Mouse (Mus musculus): ENCODE results near the gene Arnt. TPM values are rescaled to one million over a fixed set of nuclear protein-coding genes. Genes with fewer than 3 reads are reported as not detected.

The Arnt gene
- total and polyA plus RNA-seq, 2 experiments from 2014 or later, result 11.6 to 16.0 TPM

DNA sequence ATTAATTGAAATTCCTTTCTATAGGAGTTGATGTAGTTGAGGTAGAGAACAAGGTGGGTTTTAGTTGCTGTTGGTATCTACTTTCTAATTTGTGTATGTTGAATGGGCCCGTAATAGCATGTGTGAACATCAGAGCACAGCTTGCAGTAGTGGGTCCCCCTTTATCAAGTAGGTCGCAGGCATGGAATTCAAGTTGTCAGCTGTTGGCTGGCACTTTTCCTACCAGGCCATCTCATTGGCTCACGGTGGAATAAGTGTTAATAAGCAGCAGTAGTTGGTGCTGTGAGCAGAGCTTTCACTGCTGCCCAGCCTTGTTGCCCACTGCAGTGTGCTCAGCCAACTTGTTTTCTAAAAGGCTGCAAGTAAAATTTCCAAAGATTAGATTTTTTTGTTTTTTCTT, 54.5 kb downstream of the Arnt start:
- WGBS, result 93% methylated on average over 3 of the region's 3 CpGs
- H3K27me3 ChIP-seq (ENCODE audit: insufficient read depth, low read length), result no peaks in the 10 kb centered on the region
- peaks cover 50% of the 10 kb centered on the region for H3K36me3 ChIP-seq (ENCODE audit: insufficient read depth, low read length)

DNA sequence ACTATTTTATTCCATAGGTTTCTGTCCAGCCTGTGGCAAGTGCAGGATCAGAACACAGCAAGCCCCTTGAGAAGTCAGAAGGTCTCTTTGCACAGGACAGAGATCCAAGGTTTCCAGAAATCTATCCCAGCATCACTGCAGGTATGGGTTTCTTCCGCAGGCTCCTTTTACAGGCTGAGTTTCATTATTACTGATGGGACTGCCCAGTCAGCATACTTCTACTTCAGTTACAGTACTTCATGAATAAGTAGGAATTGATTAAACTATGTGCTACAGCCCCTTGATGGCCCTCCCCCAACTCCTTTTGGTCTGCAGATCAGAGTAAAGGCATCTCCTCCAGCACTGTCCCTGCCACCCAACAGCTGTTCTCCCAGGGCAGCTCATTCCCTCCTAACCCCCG, 56.0 kb downstream of the Arnt start:
- no peaks in the 10 kb centered on the region for H3K4me1 ChIP-seq (ENCODE audit: insufficient read depth, low read length)
- H3K4me2 ChIP-seq (ENCODE audit: low read depth, low read length), result no peak overlapping the region
- no peak overlapping the region for H3K27ac ChIP-seq
- 95% methylated on average over 2 of the region's 2 CpGs for WGBS
- no peak overlapping the region for H3K9ac ChIP-seq (replicated peaks; ENCODE audit: low read length)
- no peaks in the 10 kb centered on the region for H3K9me3 ChIP-seq (ENCODE audit: low read length)
- no peak overlapping the region for H3K4me3 ChIP-seq (ENCODE audit: low read length)
- no peak for TF ChIP-seq CTCF (IDR thresholded peaks at IDR 0.05; ENCODE audit: low read depth)
- peaks cover 53% of the 10 kb centered on the region for H3K36me3 ChIP-seq (ENCODE audit: insufficient read depth, low read length)
- ATAC-seq (no peak), DNase-seq (ENCODE audit: low spot score) (no peak)
- H3K27me3 ChIP-seq (ENCODE audit: insufficient read depth, low read length), result no peaks in the 10 kb centered on the region

More for the DNA sequence above, 54.5 kb downstream of the Arnt start:
- Histone ChIP-seq H3K9me3 (ENCODE audit: low read length) (no peaks in the 10 kb centered on the region), H3K27ac (no peak overlapping the region), H3K9ac (replicated peaks; ENCODE audit: low read length) (no peak overlapping the region), H3K4me2 (ENCODE audit: low read depth, low read length) (no peak overlapping the region), H3K4me1 (ENCODE audit: insufficient read depth, low read length) (no peaks in the 10 kb centered on the region), H3K4me3 (ENCODE audit: low read length) (no peak overlapping the region)
- no peak for ATAC-seq
- no peak for TF ChIP-seq CTCF (IDR thresholded peaks at IDR 0.05; ENCODE audit: low read depth)
- no peak for DNase-seq (ENCODE audit: low spot score)

DNA sequence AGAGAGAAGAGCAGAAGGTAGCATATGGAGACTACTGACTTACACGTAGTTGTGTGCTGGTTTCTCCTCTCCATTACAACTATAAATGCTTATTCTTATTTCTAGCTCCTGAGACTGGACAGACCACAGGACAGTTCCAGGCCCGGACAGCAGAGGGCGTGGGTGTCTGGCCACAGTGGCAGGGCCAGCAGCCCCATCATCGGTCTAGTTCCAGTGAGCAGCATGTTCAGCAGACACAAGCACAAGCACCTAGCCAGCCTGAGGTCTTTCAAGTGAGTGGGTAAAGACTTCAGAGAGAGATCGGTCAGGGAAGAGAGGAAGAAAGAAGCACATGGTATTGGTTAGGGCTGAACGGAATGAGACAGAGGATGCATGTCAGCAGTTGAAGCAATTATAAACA, 60.2 kb downstream of the Arnt start:
- no peak overlapping the region for H3K4me3 ChIP-seq (ENCODE audit: low read length)
- peak; percentile 15 for DNase-seq (ENCODE audit: low spot score)
- ATAC-seq, result no peak
- no peaks in the 10 kb centered on the region for H3K27me3 ChIP-seq (ENCODE audit: insufficient read depth, low read length)
- peaks cover 45% of the 10 kb centered on the region for H3K36me3 ChIP-seq (ENCODE audit: insufficient read depth, low read length)
- H3K4me1 ChIP-seq (ENCODE audit: insufficient read depth, low read length), result no peaks in the 10 kb centered on the region
- no peak overlapping the region for H3K9ac ChIP-seq (replicated peaks; ENCODE audit: low read length)
- H3K9me3 ChIP-seq (ENCODE audit: low read length), result no peaks in the 10 kb centered on the region
- H3K27ac ChIP-seq, result no peak overlapping the region
- H3K4me2 ChIP-seq (ENCODE audit: low read depth, low read length), result no peak overlapping the region
- TF ChIP-seq CTCF (IDR thresholded peaks at IDR 0.05; ENCODE audit: low read depth), result peak; percentile 70
- WGBS, result 61% methylated on average over 6 of the region's 6 CpGs

DNA sequence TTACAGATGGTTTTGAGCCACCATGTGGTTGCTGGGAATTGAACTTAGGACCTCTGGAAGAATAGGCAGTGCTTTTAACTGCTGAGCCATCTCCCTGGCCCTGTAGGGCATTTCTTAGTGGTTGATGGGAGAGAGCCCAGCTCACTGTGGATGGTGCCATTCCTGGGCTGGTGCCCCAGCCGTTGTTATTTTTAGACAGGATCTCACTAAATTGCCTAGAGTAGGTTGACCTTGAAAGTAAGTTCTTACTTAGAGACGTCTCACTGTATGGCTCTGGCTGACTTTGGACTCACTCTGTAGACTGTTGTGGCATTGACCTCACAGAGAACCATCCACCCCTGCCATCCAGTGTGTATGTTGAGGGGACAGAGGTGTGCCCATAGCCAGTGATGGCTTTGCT, 64.0 kb downstream of the Arnt start:
- TF ChIP-seq CTCF (IDR thresholded peaks at IDR 0.05; ENCODE audit: low read depth), result no peak
- H3K4me2 ChIP-seq (ENCODE audit: low read depth, low read length), result no peak overlapping the region
- no peak overlapping the region for H3K27ac ChIP-seq
- no peak overlapping the region for H3K4me3 ChIP-seq (ENCODE audit: low read length)
- no peaks in the 10 kb centered on the region for H3K9me3 ChIP-seq (ENCODE audit: low read length)
- ATAC-seq (no peak), DNase-seq (ENCODE audit: low spot score) (no peak)
- WGBS, result 82% methylated on average over 2 of the region's 2 CpGs
- H3K9ac ChIP-seq (replicated peaks; ENCODE audit: low read length), result no peak overlapping the region
- peaks cover 27% of the 10 kb centered on the region for H3K36me3 ChIP-seq (ENCODE audit: insufficient read depth, low read length)
- no peaks in the 10 kb centered on the region for H3K27me3 ChIP-seq (ENCODE audit: insufficient read depth, low read length)
- no peaks in the 10 kb centered on the region for H3K4me1 ChIP-seq (ENCODE audit: insufficient read depth, low read length)

DNA sequence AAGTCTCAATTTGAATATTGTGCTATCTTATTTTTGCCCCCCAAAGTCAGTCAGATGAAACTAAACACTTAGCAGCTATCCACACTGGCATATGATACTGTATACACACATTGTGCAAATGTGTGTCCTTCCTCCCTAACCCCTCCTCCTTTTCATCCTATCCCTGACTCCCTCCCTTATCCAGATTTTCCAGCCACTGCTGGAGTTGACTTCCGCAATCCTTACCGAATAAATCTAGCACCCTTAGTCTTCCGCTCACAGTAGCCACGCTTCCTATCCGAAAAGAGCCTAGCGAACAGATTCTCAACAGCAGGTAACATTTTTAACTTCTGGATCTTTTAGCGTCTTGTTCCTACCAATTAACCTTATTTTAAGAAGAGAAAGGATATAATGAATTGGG, 64.8 kb downstream of the Arnt start, which contains the start of gene Ctsk:
Ctsk (plus strand) TSS at position 233 of the 400 bp plus-strand sequence.
- no peak for DNase-seq (ENCODE audit: low spot score)
- Histone ChIP-seq H3K9ac (replicated peaks; ENCODE audit: low read length) (no peak within 1 kb of the TSS), H3K4me2 (ENCODE audit: low read depth, low read length) (no peak within 1 kb of the TSS; the same call in 1 of the 2 replicates), H3K9me3 (ENCODE audit: low read length) (no peaks in the 10 kb centered on the region), H3K4me1 (ENCODE audit: insufficient read depth, low read length) (no peaks in the 10 kb centered on the region), H3K27me3 (ENCODE audit: insufficient read depth, low read length) (no peaks in the 10 kb centered on the region), H3K4me3 (ENCODE audit: low read length) (no peak within 1 kb of the TSS), H3K27ac (no peak within 1 kb of the TSS), H3K36me3 (ENCODE audit: insufficient read depth, low read length) (peaks cover 21% of the 10 kb centered on the region)
- no peak for TF ChIP-seq CTCF (IDR thresholded peaks at IDR 0.05; ENCODE audit: low read depth)
- ATAC-seq, result no peak
- 82% methylated on average over 7 of the region's 7 CpGs for WGBS

DNA sequence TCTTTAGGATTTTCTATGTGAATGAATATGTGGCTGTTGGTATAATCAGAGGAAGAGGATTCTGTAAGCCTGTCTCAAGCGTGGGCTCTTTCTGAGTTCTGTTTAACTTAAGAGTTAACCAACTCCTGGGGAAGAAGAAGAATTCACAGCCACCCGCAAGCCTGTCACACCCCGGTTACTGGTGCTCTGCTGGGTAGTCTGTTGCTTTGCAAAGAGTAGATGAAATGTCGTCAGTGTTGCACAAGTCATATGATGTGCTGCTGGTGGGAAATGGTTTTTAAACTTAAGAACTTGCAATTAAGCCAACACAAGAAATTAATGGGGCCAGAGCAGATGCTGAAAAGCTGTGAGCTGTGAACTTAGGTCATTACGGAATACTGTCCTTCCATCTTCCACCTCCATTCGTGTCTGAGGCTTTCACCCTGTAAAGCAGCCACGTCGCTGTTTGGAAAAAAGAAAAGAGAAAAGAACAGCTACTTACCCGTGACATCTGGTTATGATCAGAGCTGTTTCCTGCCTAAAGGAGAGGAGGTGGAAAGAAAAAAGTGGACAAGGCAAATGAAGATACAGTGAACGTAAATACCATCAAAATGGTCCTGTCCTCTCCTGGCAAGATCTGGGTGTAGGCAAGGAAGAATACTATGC, 65.4 kb downstream of the Arnt start:
- H3K27ac ChIP-seq, result no peak overlapping the region
- no peak for ATAC-seq
- H3K27me3 ChIP-seq (ENCODE audit: insufficient read depth, low read length), result no peaks in the 10 kb centered on the region
- no peak overlapping the region for H3K9ac ChIP-seq (replicated peaks; ENCODE audit: low read length)
- H3K36me3 ChIP-seq (ENCODE audit: insufficient read depth, low read length), result peaks cover 16% of the 10 kb centered on the region
- WGBS, result 74% methylated on average over 10 of the region's 10 CpGs
- H3K9me3 ChIP-seq (ENCODE audit: low read length), result no peaks in the 10 kb centered on the region
- no peak for TF ChIP-seq CTCF (IDR thresholded peaks at IDR 0.05; ENCODE audit: low read depth)
- DNase-seq (ENCODE audit: low spot score), result no peak
- H3K4me1 ChIP-seq (ENCODE audit: insufficient read depth, low read length), result no peaks in the 10 kb centered on the region
- no peak overlapping the region; the same call in 1 of the 2 replicates for H3K4me2 ChIP-seq (ENCODE audit: low read depth, low read length)
- H3K4me3 ChIP-seq (ENCODE audit: low read length), result no peak overlapping the region

DNA sequence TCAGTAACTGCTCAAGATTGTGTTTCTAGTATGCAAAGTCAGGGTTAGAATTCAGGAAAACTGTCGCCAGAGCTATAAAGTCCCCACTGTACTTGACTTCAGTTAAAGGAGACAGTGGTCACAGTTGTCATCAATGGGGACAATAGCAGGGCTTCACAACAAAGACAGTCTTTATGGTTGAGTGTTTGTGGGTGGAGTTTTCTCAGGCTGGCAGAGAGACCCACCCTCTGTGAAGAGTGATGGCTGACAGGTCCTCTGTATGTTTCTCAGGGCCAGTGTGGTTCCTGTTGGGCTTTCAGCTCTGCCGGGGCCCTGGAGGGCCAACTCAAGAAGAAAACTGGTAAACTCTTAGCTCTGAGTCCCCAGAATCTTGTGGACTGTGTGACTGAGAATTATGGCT, 68.1 kb downstream of the Arnt start:
- no peaks in the 10 kb centered on the region for H3K9me3 ChIP-seq (ENCODE audit: low read length)
- no peak overlapping the region for H3K4me3 ChIP-seq (ENCODE audit: low read length)
- 15% methylated on average over 2 of the region's 2 CpGs for WGBS
- no peak overlapping the region for H3K9ac ChIP-seq (replicated peaks; ENCODE audit: low read length)
- ATAC-seq (no peak), DNase-seq (ENCODE audit: low spot score) (no peak)
- H3K4me1 ChIP-seq (ENCODE audit: insufficient read depth, low read length), result no peaks in the 10 kb centered on the region
- no peaks in the 10 kb centered on the region for H3K36me3 ChIP-seq (ENCODE audit: insufficient read depth, low read length)
- H3K27me3 ChIP-seq (ENCODE audit: insufficient read depth, low read length), result no peaks in the 10 kb centered on the region
- no peak for TF ChIP-seq CTCF (IDR thresholded peaks at IDR 0.05; ENCODE audit: low read depth)
- no peak overlapping the region for H3K27ac ChIP-seq
- H3K4me2 ChIP-seq (ENCODE audit: low read depth, low read length), result no peak overlapping the region
